Mouse (Mus musculus) cerebellum, adult 2 months (tissue): ENCODE data around the gene Muc4.

Experiments used
- CTCF ChIP-seq: fragments of 200-500 bp; IDR thresholded peaks from 2 replicates; pipeline ENCODE4 v1.5.1; 2011; ENCODE audit warnings: low read depth, mild to moderate bottlenecking, control low read depth, low read length, moderate library complexity, borderline replicate concordance; ENCODE audit not compliant: insufficient read depth
- POLR2A ChIP-seq: fragments of 200-500 bp; IDR thresholded peaks from 2 replicates; pipeline ENCODE4 v1.6.1; 2011; ENCODE audit warnings: low read length, control low read depth, borderline replicate concordance; ENCODE audit not compliant: insufficient read depth

DNA sequence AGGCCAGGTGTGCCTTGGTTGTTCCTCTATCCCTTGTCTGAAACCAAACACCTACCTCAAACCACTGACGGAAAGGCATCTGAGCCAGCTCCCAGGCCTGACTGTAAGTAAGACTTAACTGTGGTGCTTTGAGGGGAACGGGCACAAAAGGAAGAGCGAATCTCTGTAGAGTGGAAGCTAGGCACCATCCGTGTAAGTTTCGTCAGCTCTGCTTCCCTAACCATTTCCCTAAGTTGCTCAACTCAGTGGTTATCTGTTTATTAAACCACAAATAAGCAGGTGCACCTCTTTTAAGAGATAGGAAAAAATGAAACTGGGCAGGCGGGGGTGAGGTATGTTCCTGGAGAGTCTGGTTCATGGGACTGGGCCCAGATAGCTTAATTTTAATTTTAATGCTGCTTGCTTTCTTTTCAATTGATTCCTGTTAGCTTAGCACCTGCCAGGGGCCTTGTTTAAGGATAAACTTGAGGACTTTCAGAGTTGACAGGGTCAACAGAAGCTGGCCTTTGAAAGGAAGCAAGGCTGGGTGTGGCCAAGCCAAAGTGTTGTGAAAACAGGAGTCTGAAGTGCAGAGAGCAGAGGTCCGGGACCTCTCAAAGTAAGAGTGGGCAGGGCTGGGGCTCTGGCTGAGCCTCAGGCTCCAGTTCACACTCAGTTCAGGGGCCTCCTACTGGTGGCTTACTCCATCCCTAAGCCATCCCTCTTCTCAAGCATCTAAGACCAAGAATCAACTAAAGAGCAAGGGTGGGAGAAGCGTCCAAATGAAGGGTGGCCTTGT, 71.9 kb downstream of the Muc4 start:
- no peak for TF ChIP-seq CTCF
- no peak for TF ChIP-seq POLR2A
